Mouse (Mus musculus): Measurements from ENCODE around the gene Dnm3.

GRCm38 (mm10) chr1:161998781-161999180, 479.1 kb downstream of the Dnm3 start:
- TF ChIP-seq E2F4 (IDR thresholded peaks at IDR 0.05; ENCODE audit: insufficient read depth), result no peak
- no peak for TF ChIP-seq POLR2A (IDR thresholded peaks at IDR 0.05; ENCODE audit: insufficient read length, low read depth)
- no peak for TF ChIP-seq TCF12 (IDR thresholded peaks at IDR 0.05; ENCODE audit: insufficient read depth, poor library complexity, severe bottlenecking)
- TF ChIP-seq MYOG (IDR thresholded peaks at IDR 0.05; ENCODE audit: control insufficient read depth in 1 of 3, insufficient read depth in 1 of 3, insufficient read length in 2 of 3, low read depth in 2 of 3), result no peak
- TF ChIP-seq REST (IDR thresholded peaks at IDR 0.05; ENCODE audit: insufficient read depth, insufficient read length), result no peak
- TF ChIP-seq MYOD1 (IDR thresholded peaks at IDR 0.05; ENCODE audit: control insufficient read depth in 1 of 3, insufficient read length in 2 of 3, low read depth in 2 of 3), result no peak
- TF ChIP-seq MAX (IDR thresholded peaks at IDR 0.05; ENCODE audit: low read depth), result no peak
- no peak for TF ChIP-seq USF1 (IDR thresholded peaks at IDR 0.05; ENCODE audit: low read depth)
- no peak for TF ChIP-seq POLR2AphosphoS2 (IDR thresholded peaks at IDR 0.05; ENCODE audit: insufficient read length, low read depth)
